Mouse (Mus musculus): Measurements from ENCODE around the gene Sh3bp1.

Sh3bp1 gene

DNA sequence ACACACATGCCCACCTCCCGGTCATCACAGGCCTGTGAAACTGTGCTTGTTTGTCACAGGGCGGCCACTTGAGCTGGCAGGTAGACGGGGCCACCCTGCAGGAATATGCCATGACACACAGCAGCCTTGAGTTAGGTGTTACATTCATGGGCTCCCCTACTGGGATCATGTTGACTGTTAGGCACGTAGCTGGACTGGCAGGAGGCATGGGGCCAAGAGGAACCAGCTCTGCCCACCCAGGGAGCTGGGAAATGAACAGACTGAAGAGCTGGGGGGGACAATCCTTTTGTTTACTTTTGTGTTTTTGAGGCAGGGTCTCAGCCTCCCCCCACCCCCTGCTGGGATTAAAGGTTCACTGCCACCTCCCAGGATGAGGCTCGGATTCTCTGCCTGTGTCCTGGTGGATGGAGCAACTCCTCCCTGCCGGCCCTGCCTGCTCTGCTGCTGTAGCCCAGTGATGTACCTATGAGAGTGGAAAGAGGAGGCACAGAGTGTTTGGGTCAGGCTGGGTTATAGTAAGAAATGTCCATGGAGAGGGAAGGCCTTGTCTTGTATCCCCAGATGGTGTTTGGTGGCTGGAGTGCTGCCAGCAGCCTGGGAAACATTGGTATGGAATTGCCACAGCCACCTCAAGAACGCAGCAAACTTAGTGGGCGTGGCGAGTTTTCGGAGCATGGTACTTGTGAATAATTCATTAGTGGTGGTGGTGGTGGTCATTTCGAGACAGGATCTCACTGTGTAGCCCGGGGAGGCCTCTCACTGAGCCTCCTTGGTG is 16.7 kb downstream of the Sh3bp1 start:
- DNase-seq = no peak

GRCm38 (mm10) chr15:78918126-78918525 is 18.6 kb downstream of the Sh3bp1 start:
- DNase-seq = no peak

DNA sequence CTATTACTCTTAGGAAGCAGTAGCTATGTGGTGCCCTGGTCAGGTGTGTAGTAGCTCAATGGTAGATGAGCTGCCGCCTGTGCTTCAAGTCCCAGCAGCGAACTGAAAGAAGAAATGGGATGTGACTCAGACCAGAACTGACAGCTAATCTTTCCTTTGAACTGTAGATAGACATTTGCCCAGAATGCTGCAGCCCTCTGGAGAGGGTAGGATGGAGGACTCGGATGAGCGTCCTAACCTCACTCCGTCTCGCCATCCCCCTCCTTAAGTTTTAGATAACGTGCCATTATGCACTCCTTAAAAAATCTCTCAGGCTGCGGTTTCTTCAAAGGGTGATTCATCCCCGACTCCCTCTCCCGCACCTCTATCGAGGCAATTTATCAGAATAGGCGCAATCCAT is 20.3 kb downstream of the Sh3bp1 start:
- DNase-seq = no peak

DNA sequence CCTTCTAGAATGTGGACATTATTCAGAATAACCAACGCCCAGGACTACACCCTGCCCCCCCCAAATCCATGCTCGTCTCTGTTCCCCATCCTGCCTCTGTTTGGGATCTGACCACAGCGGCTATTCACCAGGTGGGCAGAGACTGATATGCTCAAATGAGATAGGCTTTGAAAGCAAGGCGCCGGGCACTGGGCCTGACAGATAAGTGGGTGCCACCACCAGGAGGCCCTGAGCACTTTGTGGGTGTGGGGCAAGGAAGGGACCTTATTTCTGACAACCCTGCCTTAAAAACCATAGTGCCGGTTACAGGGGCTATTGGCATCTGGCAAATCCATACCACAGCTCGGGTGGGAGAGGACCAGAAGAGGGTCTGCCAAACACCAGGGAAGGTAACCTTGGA is 23.1 kb downstream of the Sh3bp1 start:
- DNase-seq = no peak

DNA sequence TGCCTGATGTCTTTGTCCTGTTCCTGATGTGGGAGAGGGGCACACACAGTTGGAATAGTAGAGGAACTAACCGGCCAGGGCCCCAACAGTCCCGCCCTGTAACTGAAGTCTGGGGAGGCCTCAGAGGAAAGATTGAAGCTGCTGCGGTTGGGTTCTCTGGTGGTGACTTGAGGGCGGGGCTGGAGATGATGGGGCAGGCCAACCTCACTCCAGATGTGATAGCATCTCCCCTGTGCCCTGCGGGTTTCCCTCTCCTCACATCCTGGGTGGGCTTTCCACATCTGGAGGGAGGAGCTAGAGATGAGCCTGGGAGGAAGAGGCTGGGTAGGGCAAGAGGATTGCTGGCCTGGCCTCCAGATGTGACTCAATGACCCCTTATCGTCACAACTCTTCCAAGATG is 24.0 kb downstream of the Sh3bp1 start:
- DNase-seq = peak in 1 of 2 experiments; percentile 46

DNA sequence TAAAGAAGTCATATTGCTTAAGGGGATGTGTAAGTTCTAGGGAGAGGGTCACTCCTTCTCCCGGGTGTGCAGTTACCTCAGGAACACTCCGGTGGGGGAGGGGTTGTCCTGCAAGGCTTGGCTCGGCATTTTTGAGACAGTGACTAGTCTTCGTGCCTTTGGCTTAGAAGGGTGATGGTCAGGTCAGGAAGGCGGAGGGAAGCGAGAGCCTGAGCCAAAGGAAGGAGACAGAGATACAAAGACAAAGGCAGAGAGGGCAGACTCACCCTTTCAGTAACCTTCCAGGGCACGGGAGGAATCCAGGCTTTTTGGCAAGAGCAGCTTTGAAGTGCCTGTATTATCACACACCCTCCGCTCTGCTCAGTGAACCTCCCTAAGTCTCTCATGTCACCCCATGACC is 25.6 kb downstream of the Sh3bp1 start:
- DNase-seq = no peak

GRCm38 (mm10) chr15:78926021-78926919 is 26.7 kb downstream of the Sh3bp1 start, which contains the start of gene Lgals1:
TSS of gene Lgals1 (plus strand) at chr15:78926725.
- peak; percentile 47 to 49 for DNase-seq

GRCm38 (mm10) chr15:78927021-78927787 is 27.6 kb downstream of the Sh3bp1 start:
- DNase-seq = no peak

DNA sequence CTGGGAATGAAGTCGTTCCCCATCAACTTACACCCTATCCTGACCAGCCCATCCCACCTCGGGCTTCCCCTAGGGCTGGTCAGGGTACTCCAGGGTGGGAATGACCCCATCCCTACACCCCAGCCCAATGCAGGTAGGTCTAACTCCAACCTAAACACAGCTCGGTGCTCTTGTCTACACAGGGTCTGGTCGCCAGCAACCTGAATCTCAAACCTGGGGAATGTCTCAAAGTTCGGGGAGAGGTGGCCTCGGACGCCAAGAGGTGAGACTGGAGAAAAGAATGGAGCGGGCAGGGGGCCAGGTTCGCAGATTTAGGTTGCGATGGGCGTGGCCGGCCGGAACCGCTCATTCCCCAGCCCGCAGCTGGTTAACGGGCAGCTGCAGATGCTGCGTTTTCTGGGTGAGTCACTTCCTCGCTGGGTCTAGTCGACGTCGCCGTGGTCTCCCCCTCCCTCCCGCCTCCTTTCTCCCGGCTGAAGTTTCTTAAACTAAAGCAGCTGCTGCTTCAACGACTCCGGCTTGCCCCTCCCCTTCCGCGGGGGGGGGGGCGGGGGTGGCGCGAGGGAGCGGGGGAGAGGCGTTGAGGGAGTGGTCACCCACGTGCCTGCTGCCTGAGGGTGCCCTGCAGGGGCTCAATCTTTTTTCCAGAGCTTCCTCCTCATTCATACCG is 28.4 kb downstream of the Sh3bp1 start:
- DNase-seq = peak; percentile 81 to 86

DNA sequence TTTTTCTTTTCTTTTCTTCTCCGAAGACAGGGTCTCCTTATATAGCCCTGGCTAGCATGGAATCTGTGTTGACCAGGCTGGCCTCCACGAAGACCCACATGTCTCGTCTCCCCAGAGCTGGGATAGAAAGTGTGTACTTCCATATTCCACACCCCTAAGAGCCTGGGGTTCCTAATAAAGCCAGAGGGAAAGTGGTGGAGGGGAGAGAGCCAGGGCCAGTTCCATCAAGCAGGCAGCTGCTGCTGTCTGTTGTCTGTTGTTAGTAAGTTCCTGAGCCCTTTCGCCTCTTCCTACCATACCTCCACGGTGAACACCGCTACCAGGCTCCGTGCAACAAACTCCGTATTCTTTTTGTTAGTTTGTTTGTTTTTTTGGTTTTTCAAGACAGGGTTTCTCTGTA is 29.0 kb downstream of the Sh3bp1 start:
- no peak for DNase-seq

DNA sequence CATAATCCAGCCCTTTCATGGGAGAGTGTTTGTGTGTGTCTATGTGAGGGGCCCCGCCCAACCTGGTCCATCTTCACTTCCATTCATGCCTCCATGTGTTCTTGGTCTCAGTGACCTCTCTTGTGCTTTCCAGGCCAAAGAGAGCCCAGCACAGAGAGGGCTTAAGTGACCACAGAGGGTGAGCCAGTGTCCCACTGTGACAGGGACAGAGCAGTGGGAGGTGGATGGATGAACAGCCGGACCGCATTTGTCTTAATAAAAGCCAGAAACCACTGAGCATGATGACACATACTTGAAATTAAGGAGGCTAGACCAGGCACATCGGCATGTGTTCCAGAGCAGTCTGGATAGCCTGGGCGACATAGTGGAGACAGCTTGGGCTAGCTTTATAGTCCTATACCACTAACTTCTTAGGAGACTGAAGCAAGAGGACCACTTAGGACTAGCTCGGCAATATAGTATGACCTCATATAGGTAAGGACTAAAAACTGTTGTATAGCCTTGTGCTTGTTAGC is 30.7 kb downstream of the Sh3bp1 start:
- no peak for DNase-seq

GRCm38 (mm10) chr15:78930801-78931426 is 31.3 kb downstream of the Sh3bp1 start:
- no peak for DNase-seq

- DNase-seq = peak; percentile 78 to 81
Measured at GRCm38 (mm10) chr15:78931577-78931976, 32.0 kb downstream of the Sh3bp1 start.

GRCm38 (mm10) chr15:78934784-78935320 is 35.3 kb downstream of the Sh3bp1 start, which contains the start of gene Nol12:
TSS of gene Nol12 (plus strand) at chr15:78934933.
- DNase-seq = peak; percentile 84 to 86

- no peak for DNase-seq
Measured at GRCm38 (mm10) chr15:78936403-78936802, 36.8 kb downstream of the Sh3bp1 start.

- DNase-seq = no peak
Measured at GRCm38 (mm10) chr15:78937311-78937710, 37.7 kb downstream of the Sh3bp1 start.

GRCm38 (mm10) chr15:78937963-78938362 is 38.4 kb downstream of the Sh3bp1 start:
- DNase-seq = no peak

GRCm38 (mm10) chr15:78940325-78940724 is 40.8 kb downstream of the Sh3bp1 start:
- DNase-seq = no peak

- peak; percentile 72 to 75 for DNase-seq
Measured at GRCm38 (mm10) chr15:78942663-78943062, 43.1 kb downstream of the Sh3bp1 start.

GRCm38 (mm10) chr15:78946232-78946631 is 46.7 kb downstream of the Sh3bp1 start:
- DNase-seq = no peak

- DNase-seq = peak; percentile 24 to 28
Measured at GRCm38 (mm10) chr15:78947657-78948056, 48.1 kb downstream of the Sh3bp1 start, which contains the start of gene Triobp. TSS of gene Triobp (plus strand) at chr15:78947724.

All from B cell, adult 2 months (primary cell).